8 mouse cellular contexts compared by ENCODE assay signal in genomic region chr1:189515476-189515875, GRCm38 (mm10).
"Had no signal": no experiment of that assay in that cellular context is flagged by ENCODE, and none has a peak within 500 bp of the region (broad histone marks: within the 10 kb centered on the region; RNA-seq: fewer than 3 reads in every experiment).

No protein-coding gene starts in this region.

- DNase-seq: kidney, adult 2 months; kidney, postnatal 25 days; liver; lung, embryonic 14.5 days; lung, postnatal 10 days; lung, postnatal 4 days; retina, postnatal 1 day; thymus, postnatal 4 days had no signal
